Mouse (Mus musculus): Measurements from ENCODE around the gene Kif15.

Kif15 gene

DNA sequence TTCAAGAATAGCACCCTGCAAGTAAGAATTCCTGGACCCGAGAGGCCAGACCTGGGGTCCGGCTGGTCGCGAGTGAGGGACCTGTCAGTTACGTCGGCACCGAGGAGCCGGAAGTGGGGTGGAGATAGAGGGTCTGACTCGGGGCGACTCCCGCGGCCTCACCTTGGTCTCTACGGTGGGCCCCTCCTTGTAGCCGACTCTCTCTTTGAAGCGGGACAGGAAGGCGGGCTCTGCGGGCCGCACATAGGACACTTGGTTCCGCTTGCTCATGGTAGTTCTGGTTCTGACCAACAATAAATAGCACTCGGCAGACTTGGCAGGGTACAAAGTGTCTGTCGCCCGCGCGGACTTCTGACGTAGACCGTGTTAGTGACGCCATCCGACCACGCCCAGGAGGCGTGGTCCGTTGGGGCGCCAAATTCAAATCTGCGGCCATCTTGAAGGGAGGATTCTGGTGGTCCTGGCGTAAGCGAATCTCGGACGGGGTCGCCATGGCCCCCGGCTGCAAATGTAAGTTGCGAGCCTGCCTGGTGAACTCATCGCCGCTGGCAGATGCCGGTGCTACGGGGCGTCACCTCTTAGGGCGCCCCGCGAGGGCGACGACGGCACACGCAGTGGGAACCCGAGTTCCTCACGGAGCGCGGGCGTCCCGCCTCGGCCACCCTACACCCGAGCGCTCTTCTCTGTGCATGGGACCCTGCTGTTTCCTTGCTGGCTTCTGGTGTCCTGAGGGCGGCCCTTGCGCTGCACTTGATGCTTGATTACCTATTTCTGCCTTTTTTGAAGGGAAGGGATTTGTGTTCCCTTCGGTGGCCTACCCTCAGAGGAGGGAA is at the start of gene Kif15, which contains the start of gene 1110059G10Rik:
Gene Kif15 (plus strand): TSS at position 404 of the 833 bp plus-strand sequence.
Gene 1110059G10Rik (minus strand): TSS at position 358 of the 833 bp plus-strand sequence.
- in situ Hi-C loops (cut with MboI; ENCODE audit: low pct_unique_long_range_greater_than_20kb in 1 of 2, low sequenced_read_pairs in 2 of 2, unreplicated experiment in 1 of 2), result no loop called here

DNA sequence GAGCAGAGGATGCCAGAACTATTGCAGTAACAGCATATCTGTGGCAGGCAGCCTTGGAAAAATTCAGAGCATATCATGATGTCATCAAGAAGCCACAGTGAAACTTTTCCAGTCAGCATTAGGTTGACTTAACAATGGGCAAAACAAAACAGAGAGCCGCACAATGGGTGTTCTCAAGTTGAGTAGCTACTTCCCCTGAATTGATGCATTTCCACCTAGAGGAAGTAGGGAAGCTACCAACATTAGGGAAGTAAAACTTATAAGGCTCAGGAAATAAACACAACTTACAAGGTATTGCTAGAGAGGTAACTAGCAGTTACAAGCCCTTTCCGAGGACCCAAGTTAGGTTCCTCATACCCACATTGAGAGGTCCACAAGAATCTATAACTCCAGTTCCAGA is 49.8 kb upstream of the Kif15 start:
- in situ Hi-C loops (cut with MboI; ENCODE audit: low pct_unique_long_range_greater_than_20kb in 1 of 2, low sequenced_read_pairs in 2 of 2, unreplicated experiment in 1 of 2), result no loop called here

DNA sequence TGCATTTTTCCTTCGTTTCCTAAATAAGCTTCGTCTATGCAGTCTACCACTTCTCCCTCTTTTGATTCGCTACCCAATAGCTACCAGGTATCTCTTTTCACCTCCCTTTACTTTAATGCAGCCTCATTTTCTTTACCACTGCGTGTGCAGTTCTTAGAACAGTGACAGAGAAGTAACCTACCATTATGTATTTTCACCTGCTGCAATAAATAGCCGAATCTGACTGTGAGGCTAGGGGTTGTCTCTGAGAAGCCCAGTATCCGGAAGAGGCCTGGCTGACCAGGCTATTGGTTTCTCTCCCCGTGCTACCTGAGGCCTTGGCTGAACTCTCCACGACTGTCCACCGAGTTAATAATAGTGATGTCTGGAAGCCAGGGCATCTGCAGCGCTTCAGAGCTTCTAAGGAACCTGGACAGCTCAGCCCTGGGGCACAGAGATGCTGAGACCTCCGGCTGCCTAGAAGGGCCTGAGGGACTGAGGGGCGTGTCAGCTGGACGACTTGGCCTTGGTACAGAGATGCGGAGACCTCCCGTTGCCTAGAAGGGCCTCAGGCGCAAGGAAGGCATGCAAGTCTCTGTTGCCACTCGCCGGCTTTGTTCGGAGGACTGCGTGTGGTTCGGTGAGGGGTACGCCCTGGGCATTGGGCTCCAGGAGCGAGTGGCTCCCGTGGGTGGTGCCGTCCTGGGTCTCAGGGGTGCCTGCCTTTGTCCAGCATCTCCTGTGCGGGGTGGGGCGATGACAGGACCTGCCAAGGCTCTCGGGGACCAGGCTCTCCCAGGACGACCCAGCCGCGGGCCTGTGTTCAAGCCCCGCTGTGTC is 47.9 kb upstream of the Kif15 start:
- in situ Hi-C loops (cut with MboI; ENCODE audit: low pct_unique_long_range_greater_than_20kb in 1 of 2, low sequenced_read_pairs in 2 of 2, unreplicated experiment in 1 of 2), result no loop called here

DNA sequence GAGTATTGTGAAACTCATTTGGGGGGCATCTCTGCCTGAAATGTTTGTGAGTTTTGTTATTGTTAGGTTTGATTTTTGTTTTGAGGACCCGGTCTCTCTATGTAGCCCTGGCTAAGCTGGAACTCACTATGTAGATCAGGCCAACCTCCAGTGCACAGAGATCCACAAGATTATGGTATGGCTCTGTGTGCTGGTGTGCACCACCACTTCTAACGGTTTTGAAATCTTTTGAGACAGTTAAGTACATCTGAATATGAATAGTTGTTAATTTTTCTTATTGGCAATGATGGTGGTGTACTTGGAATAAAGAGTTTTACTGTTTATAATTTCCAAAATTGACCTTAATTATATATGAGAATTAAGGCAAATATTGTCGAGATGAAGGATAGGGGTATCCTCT is 28.4 kb upstream of the Kif15 start:
- in situ Hi-C loops (cut with MboI; ENCODE audit: low pct_unique_long_range_greater_than_20kb in 1 of 2, low sequenced_read_pairs in 2 of 2, unreplicated experiment in 1 of 2), result no loop called here

DNA sequence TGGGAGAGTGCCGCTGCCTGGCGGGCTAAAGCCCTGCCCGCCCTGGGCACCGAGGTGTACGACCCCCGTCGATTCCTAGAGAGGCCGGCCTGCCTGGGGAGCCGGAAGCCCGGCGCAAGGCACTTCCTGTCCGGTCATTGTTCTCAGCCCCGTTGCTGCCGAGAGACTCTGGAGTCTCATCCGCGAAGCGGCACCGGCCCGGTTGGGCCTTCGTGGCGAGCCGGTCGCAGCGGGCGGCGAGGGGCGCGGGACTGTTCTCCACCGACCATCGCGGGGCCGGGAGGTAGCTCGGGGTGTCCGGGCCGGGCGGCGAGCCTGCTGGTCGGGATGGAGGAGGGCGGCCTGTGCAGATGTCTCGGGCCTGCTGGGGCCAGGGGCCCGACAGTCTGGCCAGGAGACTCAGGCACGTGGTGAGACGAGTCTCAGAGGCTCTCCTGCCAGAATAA is 27.9 kb upstream of the Kif15 start, which contains the start of gene Zfp105:
Gene Zfp105 (plus strand): TSS at position 137 of the 446 bp plus-strand sequence.
- in situ Hi-C loops (cut with MboI; ENCODE audit: low pct_unique_long_range_greater_than_20kb in 1 of 2, low sequenced_read_pairs in 2 of 2, unreplicated experiment in 1 of 2), result no loop called here

DNA sequence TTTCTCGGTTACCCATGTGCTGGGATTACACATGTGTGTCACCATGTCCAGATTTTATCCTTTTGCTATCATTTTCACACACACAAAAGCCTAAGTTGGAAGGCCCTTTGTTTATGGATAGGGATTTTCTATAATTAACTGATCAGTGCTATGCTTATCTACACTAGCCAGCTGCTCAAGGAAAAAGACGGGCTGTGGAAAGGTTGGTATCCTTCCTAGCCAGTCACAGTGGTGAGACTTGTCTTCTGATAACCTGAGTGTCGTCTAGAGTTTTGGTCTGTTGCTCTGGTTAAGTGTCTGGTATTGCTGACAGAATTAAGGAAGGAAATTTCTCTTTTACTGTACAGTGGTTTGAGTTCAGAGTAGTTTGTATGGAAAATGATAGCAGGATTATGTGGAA is 21.9 kb upstream of the Kif15 start:
- in situ Hi-C loops (cut with MboI; ENCODE audit: low pct_unique_long_range_greater_than_20kb in 1 of 2, low sequenced_read_pairs in 2 of 2, unreplicated experiment in 1 of 2), result no loop called here

DNA sequence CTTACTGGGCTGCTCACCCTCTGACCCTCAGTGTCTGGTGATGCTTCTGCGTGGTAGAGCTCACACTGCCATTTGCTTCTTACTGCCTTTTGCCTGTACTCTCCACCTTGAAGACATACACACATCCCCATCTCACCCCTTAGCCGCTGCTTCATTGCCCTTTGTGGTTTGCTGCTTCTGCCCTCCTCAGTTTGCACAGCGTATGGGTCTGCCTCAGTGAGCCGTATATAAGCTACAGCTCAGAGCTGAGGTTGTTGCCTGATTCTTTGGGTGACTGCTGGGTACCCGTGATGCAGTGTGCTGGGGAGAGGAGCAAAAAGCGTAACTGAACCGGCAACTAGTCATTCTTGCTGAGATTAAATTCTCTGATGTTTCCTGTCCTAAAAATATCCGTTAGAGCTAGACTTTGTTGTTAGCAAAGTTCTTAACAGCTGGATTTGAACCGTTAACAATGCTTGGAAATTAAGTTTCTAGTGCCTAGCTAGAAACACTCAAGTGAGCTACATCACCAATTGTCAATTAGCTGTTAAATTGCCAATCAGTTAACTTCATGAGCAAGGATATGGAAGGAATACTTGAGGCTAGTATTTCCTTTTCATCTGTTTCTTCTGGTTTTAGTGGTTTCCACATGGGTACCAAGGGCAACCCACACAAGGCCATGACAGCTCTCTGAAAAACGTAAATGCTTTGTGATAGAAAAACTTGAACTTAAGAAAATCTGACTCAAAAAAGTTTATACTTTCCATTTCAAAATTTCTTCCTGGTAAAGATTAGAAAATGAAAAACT is 47.8 kb downstream of the Kif15 start:
- in situ Hi-C loops (cut with MboI; ENCODE audit: low pct_unique_long_range_greater_than_20kb in 1 of 2, low sequenced_read_pairs in 2 of 2, unreplicated experiment in 1 of 2), result no loop called here

DNA sequence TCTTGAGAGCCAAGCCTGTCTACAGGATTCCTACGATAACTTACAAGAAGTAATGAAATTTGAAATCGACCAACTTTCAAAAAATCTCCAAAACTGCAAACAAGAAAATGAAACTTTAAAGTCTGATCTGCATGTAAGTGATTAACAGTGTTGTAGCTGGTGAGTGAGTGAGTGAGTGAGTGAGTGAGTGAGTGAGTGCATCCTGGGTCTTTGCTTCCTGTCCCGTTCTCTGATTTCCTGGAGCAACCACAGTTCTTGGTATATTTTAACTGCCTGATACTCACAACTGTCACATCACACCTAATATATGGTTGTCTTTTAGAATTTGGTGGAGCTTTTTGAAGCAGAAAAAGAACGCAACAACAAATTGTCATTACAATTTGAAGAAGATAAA is 48.3 kb downstream of the Kif15 start:
- in situ Hi-C loops (cut with MboI; ENCODE audit: low pct_unique_long_range_greater_than_20kb in 1 of 2, low sequenced_read_pairs in 2 of 2, unreplicated experiment in 1 of 2), result no loop called here

DNA sequence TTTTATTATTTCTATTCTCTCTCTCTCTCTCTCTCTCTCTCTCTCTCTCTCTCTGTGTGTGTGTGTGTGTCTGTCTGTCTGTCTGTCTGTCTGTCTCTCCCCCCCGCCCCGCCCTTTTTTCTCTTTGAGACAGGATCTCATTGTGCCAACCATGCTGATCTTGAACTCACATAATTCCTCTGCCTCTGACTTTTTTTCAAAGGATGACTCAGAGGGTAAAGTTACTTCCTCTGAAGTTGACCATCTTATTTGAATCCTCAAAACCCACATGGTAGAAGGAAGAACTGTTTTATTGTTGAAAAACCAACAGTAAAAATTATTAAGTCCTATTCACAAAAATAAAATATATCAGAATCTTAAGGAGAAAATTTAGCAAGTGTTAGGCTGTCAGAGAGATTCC is 53.9 kb downstream of the Kif15 start:
- in situ Hi-C loops (cut with MboI; ENCODE audit: low pct_unique_long_range_greater_than_20kb in 1 of 2, low sequenced_read_pairs in 2 of 2, unreplicated experiment in 1 of 2), result loop anchor here in 1 of 2 experiments (5.0 kb wide), 1 partner anchor 32 kb away; no protein-coding TSS in a partner anchor

DNA sequence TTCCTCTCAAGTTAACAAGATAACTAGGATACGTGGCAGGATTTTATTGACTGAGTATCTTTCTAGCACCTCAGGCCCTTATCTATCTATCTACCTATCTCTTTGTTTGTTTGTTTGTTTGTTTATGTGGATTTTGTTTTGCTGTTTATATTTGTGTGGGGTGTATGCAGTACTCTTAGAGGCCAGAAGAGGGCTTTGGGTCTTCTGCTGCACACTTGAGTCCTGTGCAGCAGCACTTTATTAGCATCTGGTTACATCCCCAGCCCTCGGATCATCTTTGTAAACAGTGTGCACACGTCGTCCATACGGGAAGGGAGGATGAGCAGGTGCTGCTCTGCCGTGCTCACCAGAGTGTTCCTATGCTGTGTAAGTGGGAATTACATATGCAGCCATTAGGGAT is 55.2 kb downstream of the Kif15 start:
- in situ Hi-C loops (cut with MboI; ENCODE audit: low pct_unique_long_range_greater_than_20kb in 1 of 2, low sequenced_read_pairs in 2 of 2, unreplicated experiment in 1 of 2), result loop anchor here in 1 of 2 experiments (5.0 kb wide), 1 partner anchor 34 kb away; no protein-coding TSS in a partner anchor

DNA sequence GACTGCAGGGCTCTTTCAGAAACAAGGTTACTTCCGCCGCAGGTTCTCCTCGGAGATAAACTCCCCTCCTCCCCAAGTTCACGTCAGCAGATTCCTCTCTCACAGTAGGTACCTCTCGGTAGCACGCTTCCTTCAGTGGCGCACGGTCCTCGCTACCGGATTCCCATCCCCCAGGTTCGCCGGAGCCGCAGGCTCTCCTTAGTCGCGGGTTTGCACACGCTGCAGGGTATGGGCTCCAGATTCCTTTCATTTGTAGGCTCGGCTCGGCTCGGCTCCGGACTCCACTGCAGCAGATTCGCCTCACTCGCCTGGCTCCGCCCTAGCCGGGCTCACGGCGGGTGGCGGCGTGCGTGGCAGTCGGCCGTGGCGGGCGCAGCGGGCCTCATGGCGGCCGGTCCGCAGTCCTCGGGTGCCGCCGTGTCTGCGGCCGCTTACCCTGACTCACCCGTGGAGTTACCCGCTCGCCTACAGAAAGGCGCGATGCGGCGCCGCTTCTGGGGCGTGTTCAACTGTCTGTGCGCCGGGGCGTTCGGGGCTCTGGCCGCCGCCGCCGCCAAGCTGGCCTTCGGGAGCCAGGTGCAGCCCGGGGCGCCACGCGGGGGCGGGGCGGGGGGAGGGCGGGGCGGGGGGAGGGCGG is 70.3 kb downstream of the Kif15 start, which contains the start of gene Tmem42:
Gene Tmem42 (plus strand): TSS at position 332 of the 637 bp plus-strand sequence.
- in situ Hi-C loops (cut with MboI; ENCODE audit: low pct_unique_long_range_greater_than_20kb in 1 of 2, low sequenced_read_pairs in 2 of 2, unreplicated experiment in 1 of 2), result no loop called here

DNA sequence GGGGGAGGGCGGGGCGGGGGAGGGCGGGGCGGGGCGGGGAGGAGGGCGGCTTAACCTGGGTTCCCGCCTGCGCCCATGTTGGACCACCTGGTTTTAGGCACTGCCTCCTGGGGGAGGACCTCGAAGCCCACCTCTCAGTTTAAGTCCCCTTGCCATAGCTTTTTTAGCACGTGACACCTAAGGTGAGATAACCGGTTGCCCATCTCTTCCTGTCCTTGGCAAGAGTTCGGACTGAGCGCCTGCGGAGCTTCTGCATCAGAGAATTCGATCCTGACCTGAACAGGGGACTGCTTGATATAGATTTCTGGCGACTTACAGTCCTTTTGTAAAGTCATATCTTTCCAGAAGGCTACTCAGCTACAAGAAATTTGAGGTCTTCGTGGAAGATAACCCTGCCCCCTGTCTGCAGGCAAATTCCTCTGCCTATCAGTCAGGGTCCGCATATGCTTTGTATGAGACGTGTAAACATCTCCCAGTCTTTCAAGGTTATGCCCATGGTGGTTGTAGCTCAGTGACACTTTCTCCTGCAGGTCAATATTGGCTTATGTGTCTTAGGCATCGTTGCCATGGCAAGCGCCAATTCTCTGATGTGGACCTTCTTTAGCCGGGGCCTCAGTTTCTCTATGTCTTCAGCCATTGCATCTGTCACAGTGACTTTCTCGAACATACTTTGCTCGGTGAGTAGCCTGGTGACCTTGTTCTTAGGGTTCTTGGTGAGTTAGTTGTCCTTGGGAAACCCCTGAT is 71.0 kb downstream of the Kif15 start:
- in situ Hi-C loops (cut with MboI; ENCODE audit: low pct_unique_long_range_greater_than_20kb in 1 of 2, low sequenced_read_pairs in 2 of 2, unreplicated experiment in 1 of 2), result no loop called here

DNA sequence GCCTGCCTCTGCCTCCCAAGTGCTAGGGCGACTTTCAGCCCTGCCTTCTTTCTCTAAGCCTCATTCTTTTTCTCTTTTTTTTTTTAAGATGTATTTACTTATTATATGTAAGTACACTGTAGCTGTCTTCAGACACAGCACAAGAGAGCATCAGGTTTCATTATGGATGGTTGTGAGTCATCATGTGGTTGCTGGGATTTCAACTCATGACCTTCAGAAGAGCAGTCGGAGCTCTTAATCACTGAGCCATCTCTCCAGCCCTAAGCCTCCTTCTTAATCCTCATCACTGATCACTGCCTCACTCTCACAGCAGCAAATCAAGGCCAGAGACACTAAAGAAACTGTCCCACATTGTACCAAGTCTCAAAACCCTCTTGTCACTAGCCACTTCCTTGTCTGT is 73.4 kb downstream of the Kif15 start:
- in situ Hi-C loops (cut with MboI; ENCODE audit: low pct_unique_long_range_greater_than_20kb in 1 of 2, low sequenced_read_pairs in 2 of 2, unreplicated experiment in 1 of 2), result no loop called here

DNA sequence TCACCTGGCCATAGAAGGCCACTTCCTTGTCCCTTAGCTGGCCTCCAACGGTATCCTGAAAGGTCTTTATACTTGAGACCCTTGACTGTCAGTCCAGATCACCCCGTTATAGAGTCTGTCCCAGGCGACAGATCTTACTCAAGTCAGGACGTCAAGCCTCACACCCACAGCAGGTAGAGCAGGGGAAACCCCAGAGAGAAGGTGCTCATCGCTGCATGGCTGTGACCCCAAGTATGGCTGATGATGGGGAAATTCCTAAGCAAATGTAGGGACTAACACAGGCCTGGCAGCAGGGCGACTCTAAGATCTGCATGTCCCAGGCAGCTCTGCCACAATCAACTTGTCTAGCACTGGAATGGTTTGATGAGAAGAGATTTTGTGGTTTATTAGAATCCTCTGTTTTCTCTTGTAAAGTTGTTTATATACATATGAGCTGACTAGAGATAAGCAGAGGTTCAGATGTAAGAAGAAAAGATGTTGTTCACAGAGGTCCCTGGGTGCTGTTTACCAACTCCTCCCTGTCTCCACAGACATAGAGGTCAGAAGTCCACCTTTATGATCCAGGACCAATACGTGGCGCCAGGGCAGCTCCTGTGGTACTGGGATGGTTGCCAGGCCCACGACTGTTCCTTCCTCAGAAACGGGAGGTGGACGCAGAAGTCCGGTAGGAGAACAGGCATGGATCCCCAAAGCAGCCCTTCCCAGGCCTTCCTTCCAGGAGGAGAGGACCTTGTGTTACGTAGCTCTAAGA is 80.8 kb downstream of the Kif15 start:
- in situ Hi-C loops (cut with MboI; ENCODE audit: low pct_unique_long_range_greater_than_20kb in 1 of 2, low sequenced_read_pairs in 2 of 2, unreplicated experiment in 1 of 2), result no loop called here

DNA sequence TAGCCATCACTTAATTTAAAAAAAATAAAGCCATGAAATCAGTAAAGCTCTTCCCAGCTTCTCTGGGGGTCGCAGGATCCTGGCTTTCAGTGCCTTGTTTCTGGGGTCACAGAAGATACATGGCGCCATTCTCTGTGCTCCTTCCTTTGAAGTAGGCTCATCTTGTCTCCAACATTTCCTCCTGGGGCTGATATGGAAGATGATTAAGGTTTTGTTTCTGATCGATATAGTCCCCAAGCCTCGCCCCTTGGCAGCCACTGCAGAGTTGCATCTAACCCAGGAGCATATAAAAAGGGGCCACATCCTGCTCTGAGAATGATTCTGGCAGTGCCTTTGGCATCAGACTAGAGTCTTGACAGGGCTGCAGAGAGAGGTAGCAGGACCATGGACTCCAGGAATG is 83.6 kb downstream of the Kif15 start, which contains the start of gene Tgm4:
Gene Tgm4 (plus strand): TSS at position 301 of the 400 bp plus-strand sequence.
- in situ Hi-C loops (cut with MboI; ENCODE audit: low pct_unique_long_range_greater_than_20kb in 1 of 2, low sequenced_read_pairs in 2 of 2, unreplicated experiment in 1 of 2), result no loop called here

DNA sequence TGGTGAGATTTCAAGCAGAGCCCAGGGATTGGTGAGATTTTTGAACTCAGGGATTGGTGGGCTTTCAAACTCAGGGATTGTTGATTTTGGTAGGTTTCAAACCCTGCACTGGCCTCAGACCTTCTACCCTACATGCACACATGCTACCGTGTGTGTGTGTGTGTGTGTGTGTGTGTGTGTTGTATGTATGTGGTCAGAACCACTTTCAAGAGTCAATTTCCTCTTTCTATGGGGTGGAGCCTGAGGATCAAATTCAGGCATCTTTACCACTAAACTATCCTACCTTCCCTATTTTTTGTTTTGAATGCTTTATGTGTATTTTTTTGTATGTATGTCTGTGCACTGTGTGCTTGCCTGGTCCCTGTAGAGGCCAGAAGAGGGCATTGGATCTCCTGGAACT is 96.8 kb downstream of the Kif15 start:
- in situ Hi-C loops (cut with MboI; ENCODE audit: low pct_unique_long_range_greater_than_20kb in 1 of 2, low sequenced_read_pairs in 2 of 2, unreplicated experiment in 1 of 2), result no loop called here
